Mouse (Mus musculus): Measurements from ENCODE around the gene Dhrs2. TPM values are rescaled to one million over a fixed set of nuclear protein-coding genes. Genes with fewer than 3 reads are reported as not detected.
A peak's percentile ranks its signal among the peaks of the same experiment; 100 is the strongest.

The Dhrs2 gene
- polyA plus RNA-seq (2015; fragmentation: Nextera tagmentation; extraction: Ambion mirVana): 1.7 and 2.3 TPM in 2 replicates

DNA sequence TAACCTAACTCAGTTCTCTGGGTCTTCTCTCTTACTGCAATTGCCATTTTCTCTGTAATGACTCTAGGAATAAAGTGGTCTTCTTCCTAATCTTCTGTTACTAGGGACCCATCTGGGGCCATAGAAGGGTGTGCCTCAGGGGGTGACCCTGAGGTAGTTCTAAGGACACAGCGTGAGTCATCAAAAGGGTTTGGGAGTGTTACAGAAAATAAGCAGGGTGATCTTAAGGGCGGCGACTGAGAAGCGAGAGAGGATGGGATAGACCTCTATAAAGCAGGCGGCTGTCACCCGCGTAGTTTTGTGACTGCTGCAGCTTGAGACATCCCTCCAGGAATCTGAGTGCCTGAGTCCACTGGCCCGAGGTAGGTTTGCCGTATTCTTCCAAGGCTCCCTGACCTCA is at the start of gene Dhrs2:
Dhrs2 (plus strand) TSS at position 301 of the 400 bp plus-strand sequence.
- no peak within 1 kb of the TSS for H3K9ac ChIP-seq
- H3K27me3 ChIP-seq: no peaks in the 10 kb centered on the region
- H3K27ac ChIP-seq (replicated peaks): no peak within 1 kb of the TSS
- H3K4me1 ChIP-seq (replicated peaks): no peaks in the 10 kb centered on the region
- H3K4me2 ChIP-seq: no peak within 1 kb of the TSS
- no peak for ATAC-seq (ENCODE audit: low FRiP score, low read depth)
- H3K9me3 ChIP-seq: no peaks in the 10 kb centered on the region
- H3K36me3 ChIP-seq: no peaks in the 10 kb centered on the region
- WGBS: 82% methylated on average over 9 of the region's 9 CpGs
- H3K4me3 ChIP-seq: no peak within 1 kb of the TSS

DNA sequence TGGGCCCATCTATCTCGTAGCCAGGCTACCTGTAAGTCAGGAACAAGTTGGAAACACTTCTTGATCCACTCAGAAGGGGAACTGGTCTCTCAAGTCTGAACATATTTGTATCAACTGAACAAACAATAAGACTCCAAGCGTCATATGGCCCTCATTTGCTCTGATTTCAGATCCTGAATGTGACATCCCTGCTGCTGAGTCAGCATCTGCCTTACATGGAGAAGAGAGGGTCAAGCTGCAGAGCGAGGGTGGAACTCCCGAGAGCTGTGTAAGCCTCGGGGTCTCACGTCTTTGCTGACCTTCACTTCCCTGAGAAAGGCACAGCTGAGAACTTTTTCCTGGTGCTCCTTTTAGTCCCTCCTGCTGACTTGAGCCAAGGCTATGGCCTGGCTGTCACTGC is 47.6 kb upstream of the Dhrs2 start:
- Histone ChIP-seq H3K9me3 (no peaks in the 10 kb centered on the region), H3K27ac (replicated peaks) (no peak overlapping the region), H3K4me3 (no peak overlapping the region), H3K27me3 (no peaks in the 10 kb centered on the region; the same call in 1 of the 2 replicates), H3K4me1 (replicated peaks) (no peaks in the 10 kb centered on the region), H3K36me3 (no peaks in the 10 kb centered on the region), H3K4me2 (no peak overlapping the region), H3K9ac (no peak overlapping the region)
- ATAC-seq (ENCODE audit: low FRiP score, low read depth): no peak
- WGBS: 75% methylated on average over 6 of the region's 6 CpGs

DNA sequence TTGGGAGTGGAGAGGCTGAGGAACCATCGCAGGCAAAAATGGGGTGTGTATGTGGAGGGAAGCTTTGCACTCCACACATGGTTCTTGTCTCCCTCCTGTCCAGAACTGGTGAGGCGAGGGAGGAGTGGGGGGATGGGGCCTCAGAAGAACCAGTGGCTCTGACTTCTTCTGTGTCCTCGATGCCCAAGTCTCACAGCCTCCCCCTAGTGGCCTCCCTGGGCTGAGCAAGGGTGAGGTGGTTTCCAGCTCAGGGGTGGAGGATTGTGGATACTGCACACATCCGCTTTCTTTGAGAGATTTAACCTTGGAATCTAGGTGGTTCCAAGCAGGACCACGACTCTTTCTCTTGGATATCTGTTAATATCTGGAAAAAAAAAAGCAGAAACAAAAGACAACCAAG is 44.5 kb upstream of the Dhrs2 start:
- no peaks in the 10 kb centered on the region for H3K27me3 ChIP-seq
- H3K36me3 ChIP-seq: no peaks in the 10 kb centered on the region
- WGBS: 41% methylated on average over 5 of the region's 5 CpGs
- ATAC-seq (ENCODE audit: low FRiP score, low read depth): no peak
- no peak overlapping the region for H3K4me2 ChIP-seq
- no peak overlapping the region for H3K9ac ChIP-seq
- no peak overlapping the region for H3K4me3 ChIP-seq
- H3K27ac ChIP-seq (replicated peaks): no peak overlapping the region
- no peaks in the 10 kb centered on the region for H3K9me3 ChIP-seq
- no peaks in the 10 kb centered on the region for H3K4me1 ChIP-seq (replicated peaks)

DNA sequence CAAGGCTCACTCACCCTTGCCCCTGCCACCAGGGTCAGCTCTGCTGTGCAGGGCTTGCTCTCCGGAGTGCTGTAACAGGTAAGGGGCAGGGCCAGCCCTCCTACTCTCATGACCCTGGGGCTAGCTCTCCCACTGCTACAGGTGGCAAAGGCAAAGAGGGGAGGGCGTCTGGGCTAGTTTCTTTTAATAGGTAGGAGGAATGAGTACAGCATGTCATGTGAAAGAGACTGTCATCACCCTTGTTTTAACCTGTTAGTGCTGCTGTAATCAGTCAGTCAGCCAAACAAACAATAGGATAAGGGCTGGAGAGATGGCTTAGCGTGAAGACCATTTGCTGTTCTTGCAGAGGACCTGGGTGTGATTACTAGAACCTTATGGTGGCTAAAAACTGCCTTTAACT is 40.9 kb upstream of the Dhrs2 start:
- Histone ChIP-seq H3K4me2 (no peak overlapping the region), H3K27ac (replicated peaks) (no peak overlapping the region), H3K27me3 (no peaks in the 10 kb centered on the region), H3K9ac (no peak overlapping the region), H3K4me1 (replicated peaks) (no peaks in the 10 kb centered on the region), H3K9me3 (no peaks in the 10 kb centered on the region), H3K4me3 (no peak overlapping the region), H3K36me3 (no peaks in the 10 kb centered on the region)
- WGBS: 76% methylated on average over 3 of the region's 3 CpGs
- ATAC-seq (ENCODE audit: low FRiP score, low read depth): no peak

- H3K4me1 ChIP-seq (replicated peaks): no peaks in the 10 kb centered on the region
- no peak for ATAC-seq (ENCODE audit: low FRiP score, low read depth)
- no peaks in the 10 kb centered on the region for H3K36me3 ChIP-seq
- H3K27me3 ChIP-seq: no peaks in the 10 kb centered on the region
- no peak overlapping the region for H3K4me2 ChIP-seq
- H3K27ac ChIP-seq (replicated peaks): no peak overlapping the region
- H3K9me3 ChIP-seq: no peaks in the 10 kb centered on the region
- 95% methylated on average over 3 of the region's 3 CpGs for WGBS
- H3K4me3 ChIP-seq: no peak overlapping the region
- no peak overlapping the region for H3K9ac ChIP-seq
Measured at GRCm38 (mm10) chr14:55183231-55183630, 38.6 kb upstream of the Dhrs2 start.

- no peak overlapping the region for H3K4me2 ChIP-seq
- WGBS: 61% methylated on average over 3 of the region's 3 CpGs
- H3K9me3 ChIP-seq: no peaks in the 10 kb centered on the region
Measured at GRCm38 (mm10) chr14:55184640-55185145, 37.1 kb upstream of the Dhrs2 start.

DNA sequence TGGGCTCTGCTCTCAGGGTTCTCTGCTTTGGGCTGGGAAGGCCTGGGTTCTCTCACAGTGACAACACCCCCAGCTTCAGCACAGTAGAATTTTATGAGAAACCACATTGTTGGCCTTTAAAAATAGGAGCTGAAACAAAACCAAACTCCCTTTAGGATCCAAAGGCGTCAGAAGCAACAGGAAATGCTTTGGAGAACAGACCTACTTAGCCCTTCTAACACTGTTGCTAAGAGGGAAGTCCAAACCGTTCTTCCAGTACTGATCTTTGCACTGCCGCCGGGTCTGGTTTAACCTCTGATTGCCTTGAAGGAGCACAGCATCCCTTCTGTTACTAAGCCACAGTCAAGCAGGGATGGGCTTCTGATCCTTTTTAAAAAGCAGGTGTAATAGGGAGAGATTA is 33.3 kb upstream of the Dhrs2 start:
- no peak for ATAC-seq (ENCODE audit: low FRiP score, low read depth)
- WGBS: 46% methylated on average over 4 of the region's 4 CpGs
- H3K27me3 ChIP-seq: no peaks in the 10 kb centered on the region

More at GRCm38 (mm10) chr14:55184640-55185145, 37.1 kb upstream of the Dhrs2 start:
- Histone ChIP-seq H3K27me3 (no peaks in the 10 kb centered on the region), H3K9ac (no peak overlapping the region), H3K36me3 (no peaks in the 10 kb centered on the region), H3K4me3 (no peak overlapping the region), H3K4me1 (replicated peaks) (peaks cover 11% of the 10 kb centered on the region), H3K27ac (replicated peaks) (no peak overlapping the region)
- ATAC-seq (ENCODE audit: low FRiP score, low read depth): no peak

GRCm38 (mm10) chr14:55189351-55189769 is 32.4 kb upstream of the Dhrs2 start:
- H3K27ac ChIP-seq (replicated peaks): peak overlapping the region; percentile 58; the same call in 1 of the 2 replicates

More for the DNA sequence above, 33.3 kb upstream of the Dhrs2 start:
- H3K36me3 ChIP-seq: no peaks in the 10 kb centered on the region
- no peak overlapping the region for H3K4me3 ChIP-seq
- H3K27ac ChIP-seq (replicated peaks): no peak overlapping the region
- H3K4me1 ChIP-seq (replicated peaks): peaks cover 13% of the 10 kb centered on the region
- no peak overlapping the region for H3K9ac ChIP-seq
- H3K4me2 ChIP-seq: no peak overlapping the region
- no peaks in the 10 kb centered on the region for H3K9me3 ChIP-seq

GRCm38 (mm10) chr14:55193354-55193753 is 28.5 kb upstream of the Dhrs2 start:
- no peak overlapping the region for H3K9ac ChIP-seq
- no peak overlapping the region for H3K4me2 ChIP-seq
- H3K27me3 ChIP-seq: no peaks in the 10 kb centered on the region
- no peak for ATAC-seq (ENCODE audit: low FRiP score, low read depth)
- peaks cover 13% of the 10 kb centered on the region for H3K4me1 ChIP-seq (replicated peaks)
- WGBS: 91% methylated on average over 8 of the region's 8 CpGs
- H3K9me3 ChIP-seq: no peaks in the 10 kb centered on the region
- no peak overlapping the region for H3K27ac ChIP-seq (replicated peaks)
- H3K36me3 ChIP-seq: no peaks in the 10 kb centered on the region
- no peak overlapping the region for H3K4me3 ChIP-seq

More at GRCm38 (mm10) chr14:55189351-55189769, 32.4 kb upstream of the Dhrs2 start:
- peak overlapping the region; percentile 8; the same call in 1 of the 2 replicates for H3K4me2 ChIP-seq
- peak; percentile 89 for ATAC-seq (ENCODE audit: low FRiP score, low read depth)
- H3K36me3 ChIP-seq: no peaks in the 10 kb centered on the region
- H3K9ac ChIP-seq: no peak overlapping the region
- H3K4me3 ChIP-seq: no peak overlapping the region
- WGBS: 26% methylated on average over 9 of the region's 9 CpGs
- H3K9me3 ChIP-seq: no peaks in the 10 kb centered on the region
- peaks cover 13% of the 10 kb centered on the region for H3K4me1 ChIP-seq (replicated peaks)
- no peaks in the 10 kb centered on the region for H3K27me3 ChIP-seq

DNA sequence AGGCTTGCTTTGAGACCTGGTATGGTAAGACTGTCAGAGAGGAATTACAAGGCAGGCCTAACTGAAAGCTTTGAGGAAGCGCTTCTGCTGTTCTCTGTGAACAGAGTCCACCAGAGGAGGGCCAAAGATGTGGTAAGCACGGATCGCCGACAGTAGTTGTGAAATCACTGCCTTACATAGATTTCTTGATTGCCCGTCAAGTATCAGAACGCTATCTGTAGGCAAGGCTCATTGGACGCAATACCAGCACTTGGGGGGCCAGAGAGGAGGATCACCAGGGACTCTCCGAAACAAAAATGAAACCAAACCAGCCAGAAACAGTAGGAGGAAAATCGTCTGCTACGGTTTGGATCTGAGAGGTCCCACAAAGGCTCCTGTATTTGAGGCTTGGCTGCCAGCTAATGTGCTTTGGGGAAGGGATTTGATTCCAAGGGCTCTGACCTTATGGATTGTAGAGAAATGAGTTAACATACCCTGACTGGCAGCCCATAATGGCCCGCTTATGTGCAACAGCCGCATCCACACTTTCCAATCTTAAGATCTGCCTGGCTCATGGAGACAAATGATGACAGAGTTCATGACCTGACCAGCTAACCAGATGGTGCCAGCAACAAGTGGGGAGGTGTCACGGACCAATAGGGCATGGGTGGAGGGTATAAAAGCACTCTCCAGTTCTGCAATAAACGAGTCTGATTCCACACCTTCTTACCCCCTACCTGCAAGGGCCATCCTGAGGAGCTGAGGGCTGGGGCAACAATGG is 27.8 kb upstream of the Dhrs2 start:
- Histone ChIP-seq H3K9ac (no peak overlapping the region), H3K27ac (replicated peaks) (no peak overlapping the region), H3K27me3 (no peaks in the 10 kb centered on the region), H3K4me1 (replicated peaks) (peaks cover 9% of the 10 kb centered on the region), H3K9me3 (no peaks in the 10 kb centered on the region), H3K4me3 (no peak overlapping the region), H3K4me2 (no peak overlapping the region), H3K36me3 (no peaks in the 10 kb centered on the region)
- ATAC-seq (ENCODE audit: low FRiP score, low read depth): no peak
- 61% methylated on average over 14 of the region's 14 CpGs for WGBS

DNA sequence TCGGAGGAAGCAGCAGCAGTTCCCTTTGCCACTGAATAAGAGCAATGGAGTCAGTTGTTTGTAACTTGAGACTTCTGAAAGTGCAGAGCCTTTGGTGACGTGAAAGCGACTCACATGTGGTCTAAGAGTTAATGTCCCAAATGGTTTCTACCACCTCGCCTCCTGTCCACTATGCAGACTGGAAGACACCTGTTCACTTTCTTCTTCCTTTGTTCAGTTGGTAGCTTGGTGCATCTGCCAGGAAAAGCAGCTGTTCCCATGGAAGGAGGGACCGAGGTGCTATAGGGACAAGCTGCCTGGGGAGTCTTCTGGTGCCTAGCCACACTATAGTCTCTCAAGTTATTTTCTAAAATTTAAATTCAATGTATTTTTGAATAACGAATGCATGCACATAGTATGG is 27.0 kb upstream of the Dhrs2 start:
- Histone ChIP-seq H3K27me3 (no peaks in the 10 kb centered on the region), H3K27ac (replicated peaks) (no peak overlapping the region), H3K4me2 (no peak overlapping the region), H3K4me1 (replicated peaks) (peaks cover 2% of the 10 kb centered on the region), H3K4me3 (no peak overlapping the region), H3K36me3 (no peaks in the 10 kb centered on the region), H3K9me3 (no peaks in the 10 kb centered on the region), H3K9ac (no peak overlapping the region)
- 66% methylated on average over 6 of the region's 6 CpGs for WGBS
- no peak for ATAC-seq (ENCODE audit: low FRiP score, low read depth)

GRCm38 (mm10) chr14:55197121-55197520 is 24.7 kb upstream of the Dhrs2 start:
- ATAC-seq (ENCODE audit: low FRiP score, low read depth): no peak
- Histone ChIP-seq H3K9me3 (no peaks in the 10 kb centered on the region), H3K9ac (no peak overlapping the region), H3K27me3 (no peaks in the 10 kb centered on the region), H3K4me1 (replicated peaks) (no peaks in the 10 kb centered on the region), H3K27ac (replicated peaks) (no peak overlapping the region), H3K36me3 (no peaks in the 10 kb centered on the region), H3K4me2 (no peak overlapping the region), H3K4me3 (no peak overlapping the region)
- 67% methylated on average over 2 of the region's 2 CpGs for WGBS

All from hindbrain, embryonic 15.5 days (tissue).